Mouse (Mus musculus): ENCODE results near the gene Atrip. TPM values are rescaled to one million over a fixed set of nuclear protein-coding genes. Genes with fewer than 3 reads are reported as not detected.

Gene Atrip
- total and polyA plus RNA-seq, 2 experiments, result 5.1 to 10.3 TPM

DNA sequence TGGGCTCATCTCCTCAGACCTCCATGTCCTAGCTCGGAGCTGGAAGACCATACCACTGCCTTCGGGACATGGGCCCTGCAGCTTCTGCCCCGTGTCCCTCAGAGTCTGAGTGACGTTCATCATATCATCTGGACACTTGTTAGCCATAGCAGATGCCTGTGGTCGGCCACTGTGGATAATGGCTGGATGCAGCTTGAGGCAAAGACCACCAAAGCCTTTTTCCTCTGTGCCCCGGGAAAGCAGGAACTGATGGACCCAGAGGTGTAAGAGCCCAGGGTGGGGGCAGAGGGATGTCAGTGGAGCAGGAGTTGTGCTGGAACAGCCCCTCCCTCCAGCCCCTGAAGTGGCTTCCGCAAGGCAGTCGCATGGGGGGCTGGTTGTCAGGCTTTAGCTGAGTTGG lies 42.2 kb downstream of the Atrip start:
- DNase-seq (ENCODE audit: extremely low read depth, low read depth, low spot score), result no peak
- Histone ChIP-seq H3K27ac (replicated peaks; ENCODE audit: insufficient read depth, low read depth, low read length) (no peak overlapping the region), H3K27me3 (ENCODE audit: control insufficient read depth, insufficient read depth, low read length) (no peaks in the 10 kb centered on the region), H3K79me2 (ENCODE audit: control insufficient read depth, insufficient read depth, low read length) (no peaks in the 10 kb centered on the region), H3K4me3 (ENCODE audit: insufficient read depth, low read depth, low read length) (no peak overlapping the region), H3K9ac (ENCODE audit: low read depth, low read length) (no peak overlapping the region), H3K4me1 (ENCODE audit: control insufficient read depth, insufficient read depth, low read length) (no peaks in the 10 kb centered on the region), H3K36me3 (ENCODE audit: control insufficient read depth, insufficient read depth, low read length) (no peaks in the 10 kb centered on the region)
- TF ChIP-seq POLR2A (IDR thresholded peaks at IDR 0.05; ENCODE audit: extremely low read depth, insufficient read depth, low read length) (no peak), CTCF (IDR thresholded peaks at IDR 0.05; ENCODE audit: low read depth, low read length) (no peak)
- WGBS, result 89% methylated on average over 8 of the region's 8 CpGs

DNA sequence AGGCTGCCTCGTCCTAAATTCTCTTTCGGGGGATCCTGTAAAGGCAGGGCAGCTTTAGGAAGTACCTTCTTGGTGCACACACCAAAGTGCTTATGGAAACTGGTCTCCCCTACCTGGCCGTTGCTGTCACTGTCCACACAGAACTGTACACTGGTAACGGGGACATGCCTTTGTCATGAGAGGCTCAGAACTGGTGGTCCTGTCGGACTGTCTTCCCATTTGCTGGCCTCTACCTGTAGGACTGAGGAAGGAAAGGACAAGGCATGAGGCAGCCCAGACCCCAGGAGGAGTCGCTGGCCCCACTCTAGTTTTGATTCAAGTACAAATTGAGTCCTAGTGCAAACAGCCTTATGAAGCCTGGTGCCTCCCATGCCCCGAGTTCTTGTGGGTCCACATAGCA lies 42.9 kb downstream of the Atrip start:
- no peak for DNase-seq (ENCODE audit: extremely low read depth, low read depth, low spot score)
- Histone ChIP-seq H3K4me3 (ENCODE audit: insufficient read depth, low read depth, low read length) (no peak overlapping the region), H3K79me2 (ENCODE audit: control insufficient read depth, insufficient read depth, low read length) (no peaks in the 10 kb centered on the region), H3K27ac (replicated peaks; ENCODE audit: insufficient read depth, low read depth, low read length) (no peak overlapping the region), H3K9ac (ENCODE audit: low read depth, low read length) (no peak overlapping the region), H3K36me3 (ENCODE audit: control insufficient read depth, insufficient read depth, low read length) (no peaks in the 10 kb centered on the region), H3K4me1 (ENCODE audit: control insufficient read depth, insufficient read depth, low read length) (no peaks in the 10 kb centered on the region), H3K27me3 (ENCODE audit: control insufficient read depth, insufficient read depth, low read length) (no peaks in the 10 kb centered on the region)
- 96% methylated on average over 7 of the region's 7 CpGs for whole genome bisulfite sequencing
- TF ChIP-seq POLR2A (IDR thresholded peaks at IDR 0.05; ENCODE audit: extremely low read depth, insufficient read depth, low read length) (no peak), CTCF (IDR thresholded peaks at IDR 0.05; ENCODE audit: low read depth, low read length) (no peak)

DNA sequence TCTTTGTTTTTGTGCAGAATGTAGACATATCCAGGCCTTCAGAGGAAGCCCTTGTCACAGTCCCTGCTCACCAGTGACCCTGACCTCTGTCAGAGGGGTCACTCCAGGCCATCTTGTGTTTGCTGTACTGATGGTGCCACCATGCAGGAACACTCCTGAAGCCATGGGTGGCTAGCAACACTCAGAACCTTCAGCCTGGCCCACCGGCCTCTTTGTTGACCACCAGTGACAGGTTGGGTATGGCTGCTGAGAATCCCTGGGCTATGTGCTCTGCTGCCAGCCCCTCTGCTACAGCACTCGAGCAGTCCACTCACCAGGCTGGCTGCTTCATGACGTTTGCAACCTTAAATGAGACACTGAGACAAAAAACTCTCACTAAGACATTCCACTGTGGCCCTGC lies 43.6 kb downstream of the Atrip start:
- Histone ChIP-seq H3K9ac (ENCODE audit: low read depth, low read length) (no peak overlapping the region), H3K27me3 (ENCODE audit: control insufficient read depth, insufficient read depth, low read length) (no peaks in the 10 kb centered on the region), H3K79me2 (ENCODE audit: control insufficient read depth, insufficient read depth, low read length) (no peaks in the 10 kb centered on the region), H3K4me1 (ENCODE audit: control insufficient read depth, insufficient read depth, low read length) (no peaks in the 10 kb centered on the region), H3K4me3 (ENCODE audit: insufficient read depth, low read depth, low read length) (no peak overlapping the region), H3K36me3 (ENCODE audit: control insufficient read depth, insufficient read depth, low read length) (no peaks in the 10 kb centered on the region), H3K27ac (replicated peaks; ENCODE audit: insufficient read depth, low read depth, low read length) (no peak overlapping the region)
- no peak for TF ChIP-seq CTCF (IDR thresholded peaks at IDR 0.05; ENCODE audit: low read depth, low read length)
- TF ChIP-seq POLR2A (IDR thresholded peaks at IDR 0.05; ENCODE audit: extremely low read depth, insufficient read depth, low read length), result no peak
- no peak for DNase-seq (ENCODE audit: extremely low read depth, low read depth, low spot score)
- WGBS, result 81% methylated on average over 3 of the region's 3 CpGs

DNA sequence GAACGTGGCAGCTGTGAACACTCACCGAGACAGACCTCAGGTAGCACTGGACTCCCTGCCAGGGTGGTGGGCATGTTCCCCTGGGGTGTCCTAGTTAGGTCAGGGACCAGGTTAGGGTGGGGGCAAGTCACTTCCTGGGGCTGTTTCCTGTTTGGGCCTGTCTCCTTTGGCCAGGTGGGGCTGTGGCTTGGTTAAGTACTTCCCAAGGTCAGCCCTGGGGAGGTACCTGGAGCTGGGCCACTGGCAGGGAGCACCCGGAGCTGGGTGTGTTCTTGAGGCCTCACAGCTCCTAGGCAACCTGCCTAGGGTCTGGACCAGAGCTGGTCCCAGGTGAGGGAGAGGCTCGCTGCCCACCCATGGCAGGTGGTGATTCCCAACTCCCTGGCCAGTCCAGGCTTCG lies 45.0 kb downstream of the Atrip start:
- no peaks in the 10 kb centered on the region for H3K36me3 ChIP-seq (ENCODE audit: control insufficient read depth, insufficient read depth, low read length)
- no peak overlapping the region for H3K9ac ChIP-seq (ENCODE audit: low read depth, low read length)
- H3K4me1 ChIP-seq (ENCODE audit: control insufficient read depth, insufficient read depth, low read length), result no peaks in the 10 kb centered on the region
- no peaks in the 10 kb centered on the region for H3K79me2 ChIP-seq (ENCODE audit: control insufficient read depth, insufficient read depth, low read length)
- TF ChIP-seq POLR2A (IDR thresholded peaks at IDR 0.05; ENCODE audit: extremely low read depth, insufficient read depth, low read length) (no peak), CTCF (IDR thresholded peaks at IDR 0.05; ENCODE audit: low read depth, low read length) (no peak)
- H3K27me3 ChIP-seq (ENCODE audit: control insufficient read depth, insufficient read depth, low read length), result no peaks in the 10 kb centered on the region
- 79% methylated on average over 5 of the region's 5 CpGs for WGBS
- no peak overlapping the region for H3K27ac ChIP-seq (replicated peaks; ENCODE audit: insufficient read depth, low read depth, low read length)
- no peak overlapping the region for H3K4me3 ChIP-seq (ENCODE audit: insufficient read depth, low read depth, low read length)
- DNase-seq (ENCODE audit: extremely low read depth, low read depth, low spot score), result no peak

DNA sequence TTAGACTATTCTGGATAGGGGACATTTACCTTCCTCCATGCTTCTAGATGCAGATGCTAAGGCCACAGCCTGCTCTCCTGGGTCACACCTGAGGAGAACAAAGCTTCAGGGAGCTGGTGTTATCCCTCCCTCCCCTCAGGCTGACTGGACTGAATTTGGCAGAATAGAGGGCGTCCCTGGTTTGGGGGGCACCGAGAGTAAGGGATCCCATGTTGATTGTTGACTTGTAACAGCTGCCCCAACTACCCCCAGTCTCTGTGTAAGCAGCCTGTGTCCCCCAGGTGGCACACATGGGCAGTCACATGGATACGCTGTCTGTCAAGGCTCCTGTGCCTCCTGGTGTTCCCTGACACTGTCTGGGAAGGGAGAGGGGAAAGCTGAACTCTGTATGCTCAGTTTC lies 45.5 kb downstream of the Atrip start:
- TF ChIP-seq CTCF (IDR thresholded peaks at IDR 0.05; ENCODE audit: low read depth, low read length), result no peak

DNA sequence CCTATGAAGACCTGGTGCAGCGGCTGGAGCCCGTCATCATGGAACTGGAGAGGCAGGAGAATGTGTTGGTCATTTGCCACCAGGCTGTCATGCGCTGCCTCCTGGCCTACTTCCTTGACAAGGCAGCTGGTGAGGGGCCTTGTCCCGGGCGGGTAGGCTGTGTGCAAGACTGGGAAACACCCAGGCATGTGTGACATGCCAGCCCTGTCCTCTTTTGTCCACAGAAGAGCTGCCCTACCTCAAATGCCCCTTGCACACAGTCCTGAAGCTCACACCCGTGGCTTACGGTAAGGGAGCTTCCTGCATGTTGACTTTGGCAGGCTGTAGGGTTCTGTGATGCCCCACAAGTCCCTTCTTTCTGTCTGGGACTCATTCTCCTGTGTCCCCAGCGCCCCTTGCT lies 46.4 kb downstream of the Atrip start:
- Histone ChIP-seq H3K27ac (replicated peaks; ENCODE audit: insufficient read depth, low read depth, low read length) (no peak overlapping the region), H3K36me3 (ENCODE audit: control insufficient read depth, insufficient read depth, low read length) (no peaks in the 10 kb centered on the region), H3K4me1 (ENCODE audit: control insufficient read depth, insufficient read depth, low read length) (no peaks in the 10 kb centered on the region), H3K4me3 (ENCODE audit: insufficient read depth, low read depth, low read length) (no peak overlapping the region), H3K9ac (ENCODE audit: low read depth, low read length) (no peak overlapping the region), H3K79me2 (ENCODE audit: control insufficient read depth, insufficient read depth, low read length) (no peaks in the 10 kb centered on the region), H3K27me3 (ENCODE audit: control insufficient read depth, insufficient read depth, low read length) (no peaks in the 10 kb centered on the region)
- WGBS, result 38% methylated on average over 8 of the region's 8 CpGs
- DNase-seq (ENCODE audit: extremely low read depth, low read depth, low spot score), result peak; percentile 40
- TF ChIP-seq CTCF (IDR thresholded peaks at IDR 0.05; ENCODE audit: low read depth, low read length), result no peak
- TF ChIP-seq POLR2A (IDR thresholded peaks at IDR 0.05; ENCODE audit: extremely low read depth, insufficient read depth, low read length), result no peak

More for the DNA sequence above, 45.5 kb downstream of the Atrip start:
- Histone ChIP-seq H3K9ac (ENCODE audit: low read depth, low read length) (no peak overlapping the region), H3K27me3 (ENCODE audit: control insufficient read depth, insufficient read depth, low read length) (no peaks in the 10 kb centered on the region), H3K4me1 (ENCODE audit: control insufficient read depth, insufficient read depth, low read length) (no peaks in the 10 kb centered on the region), H3K4me3 (ENCODE audit: insufficient read depth, low read depth, low read length) (no peak overlapping the region), H3K27ac (replicated peaks; ENCODE audit: insufficient read depth, low read depth, low read length) (no peak overlapping the region), H3K79me2 (ENCODE audit: control insufficient read depth, insufficient read depth, low read length) (no peaks in the 10 kb centered on the region), H3K36me3 (ENCODE audit: control insufficient read depth, insufficient read depth, low read length) (no peaks in the 10 kb centered on the region)
- DNase-seq (ENCODE audit: extremely low read depth, low read depth, low spot score), result no peak
- WGBS, result 89% methylated on average over 3 of the region's 3 CpGs

Measured in liver, adult 2 months (tissue).